Mouse (Mus musculus): ENCODE data around the gene Rab7b. TPM values are rescaled to one million over a fixed set of nuclear protein-coding genes. Genes with fewer than 3 reads are reported as not detected.

Gene Rab7b
- polyA plus RNA-seq, 1 experiment, result 8.4 TPM

DNA sequence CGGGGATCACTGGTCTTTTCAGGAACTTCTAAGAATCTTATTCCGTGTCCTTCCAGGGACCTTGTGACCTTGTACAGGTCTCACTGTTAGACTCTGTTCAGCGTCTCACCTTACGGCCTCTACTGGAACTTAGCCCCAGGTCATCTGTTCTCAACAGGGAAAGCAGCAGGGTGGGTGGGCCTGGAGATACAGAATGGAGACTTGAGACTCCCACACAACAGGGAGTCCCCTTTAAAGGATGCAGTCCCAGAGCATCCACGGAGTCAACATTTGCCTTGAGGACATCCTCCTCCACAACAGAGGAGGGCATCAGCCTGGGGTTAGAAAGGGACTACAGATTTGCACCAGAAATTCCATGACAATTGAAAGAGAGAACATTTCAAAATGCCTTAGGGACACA lies 56.9 kb downstream of the Rab7b start:
- WGBS, result 67% methylated on average over 5 of the region's 5 CpGs
- TF ChIP-seq CTCF (IDR thresholded peaks at IDR 0.05; ENCODE audit: insufficient read depth, low read length) (no peak), POLR2A (IDR thresholded peaks at IDR 0.05; ENCODE audit: borderline replicate concordance, extremely low read depth, low read depth, low read length) (no peak)
- peak overlapping the region; percentile 26 for H3K4me3 ChIP-seq (replicated peaks; ENCODE audit: extremely low read depth, low read depth, low read length)
- peaks cover 2% of the 10 kb centered on the region; the same call in 1 of the 2 replicates for H3K4me1 ChIP-seq (ENCODE audit: control insufficient read depth, insufficient read depth, low read length)
- DNase-seq, result no peak

DNA sequence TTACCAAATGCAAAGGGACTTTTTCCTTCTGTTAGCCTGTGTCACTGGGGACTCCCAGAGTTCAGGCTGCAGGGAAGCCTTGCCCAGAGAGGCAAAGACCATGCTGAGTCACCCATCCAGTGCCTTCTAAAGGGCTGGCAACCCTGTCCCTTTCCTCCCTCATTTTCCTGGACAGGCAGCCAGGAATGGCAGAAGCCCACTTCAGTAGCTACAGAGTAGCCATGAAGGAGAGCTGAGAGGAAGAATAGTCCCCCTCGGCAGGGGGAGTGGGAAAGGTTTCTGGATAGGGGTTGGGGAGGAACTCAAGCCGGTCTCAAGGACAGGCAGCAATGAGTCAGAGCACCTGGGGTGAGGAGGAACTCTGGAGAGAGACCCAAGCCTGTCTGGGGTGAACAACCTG lies 59.3 kb downstream of the Rab7b start:
- DNase-seq, result no peak
- no peak overlapping the region for H3K4me3 ChIP-seq (replicated peaks; ENCODE audit: extremely low read depth, low read depth, low read length)
- no peak for TF ChIP-seq POLR2A (IDR thresholded peaks at IDR 0.05; ENCODE audit: borderline replicate concordance, extremely low read depth, low read depth, low read length)
- TF ChIP-seq CTCF (IDR thresholded peaks at IDR 0.05; ENCODE audit: insufficient read depth, low read length), result no peak
- 70% methylated on average over 2 of the region's 2 CpGs for WGBS
- H3K4me1 ChIP-seq (ENCODE audit: control insufficient read depth, insufficient read depth, low read length), result peaks cover 2% of the 10 kb centered on the region

DNA sequence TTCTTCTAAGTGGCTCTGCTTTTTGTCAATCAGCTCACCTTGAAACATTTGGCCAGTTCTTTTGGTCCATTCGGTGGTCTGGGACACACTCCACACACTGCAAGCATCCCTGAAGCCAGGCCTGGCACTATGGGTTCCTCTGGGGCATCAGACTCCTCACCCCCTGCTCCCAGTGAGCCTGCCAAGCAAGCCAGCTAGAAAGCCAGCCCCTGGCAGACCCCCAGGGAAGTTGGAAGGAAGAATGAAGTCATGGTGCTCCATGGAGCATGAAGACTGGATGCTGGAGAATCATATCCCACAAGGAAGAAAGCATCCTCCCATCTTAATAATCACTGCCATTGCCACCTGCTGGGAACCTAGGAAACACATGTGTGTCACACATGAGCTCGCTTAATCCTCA lies 60.1 kb downstream of the Rab7b start:
- WGBS, result 71% methylated on average over 2 of the region's 2 CpGs
- no peak for DNase-seq
- peaks cover 2% of the 10 kb centered on the region for H3K4me1 ChIP-seq (ENCODE audit: control insufficient read depth, insufficient read depth, low read length)
- H3K4me3 ChIP-seq (replicated peaks; ENCODE audit: extremely low read depth, low read depth, low read length), result no peak overlapping the region
- TF ChIP-seq POLR2A (IDR thresholded peaks at IDR 0.05; ENCODE audit: borderline replicate concordance, extremely low read depth, low read depth, low read length), result no peak
- TF ChIP-seq CTCF (IDR thresholded peaks at IDR 0.05; ENCODE audit: insufficient read depth, low read length), result no peak

DNA sequence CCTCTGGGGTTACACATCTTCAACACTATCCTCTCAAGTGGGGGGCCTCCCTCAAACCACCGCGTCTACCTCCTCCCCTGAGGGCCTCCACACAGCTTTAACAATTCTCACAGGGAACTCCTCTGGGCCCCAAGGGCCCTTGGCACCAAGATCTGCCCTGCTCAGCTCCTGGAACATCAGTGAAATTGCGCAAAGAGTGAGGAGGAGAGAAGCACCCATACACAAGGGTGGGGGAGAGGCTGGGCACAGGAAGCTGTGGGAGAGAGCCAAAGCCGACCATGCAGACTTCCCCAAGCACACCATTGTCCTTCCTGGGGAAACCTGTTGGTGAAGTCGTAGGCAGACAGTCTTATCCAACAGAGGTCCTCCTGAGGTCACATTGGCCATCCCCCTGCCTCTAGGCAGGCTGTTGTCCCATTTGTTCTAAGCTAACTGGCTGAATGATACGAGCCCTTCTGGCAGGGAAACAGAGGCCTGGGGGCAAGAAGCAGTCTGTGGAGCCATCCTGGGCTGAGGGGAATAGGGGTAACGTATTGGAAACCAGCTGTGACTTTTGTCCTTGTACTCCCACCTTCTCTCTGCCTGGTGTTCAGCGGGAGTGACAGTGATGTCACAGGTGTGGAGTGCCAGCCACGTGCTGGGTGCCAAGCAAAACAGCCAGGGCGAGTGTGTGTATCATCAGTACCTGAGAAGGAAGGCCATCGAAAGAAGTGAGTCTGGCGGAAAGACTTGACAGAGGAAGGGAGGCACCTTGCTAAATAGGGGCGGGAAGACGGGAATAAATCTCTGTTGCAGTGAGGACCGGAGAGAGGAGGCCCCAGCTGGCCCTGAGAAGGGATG lies 61.4 kb downstream of the Rab7b start:
- 69% methylated on average over 15 of the region's 15 CpGs for WGBS
- no peak for DNase-seq
- no peak overlapping the region for H3K4me3 ChIP-seq (replicated peaks; ENCODE audit: extremely low read depth, low read depth, low read length)
- TF ChIP-seq CTCF (IDR thresholded peaks at IDR 0.05; ENCODE audit: insufficient read depth, low read length) (no peak), POLR2A (IDR thresholded peaks at IDR 0.05; ENCODE audit: borderline replicate concordance, extremely low read depth, low read depth, low read length) (0 out of 2 replicates have a peak, but pooled peaks have one; percentile 23)
- peaks cover 7% of the 10 kb centered on the region for H3K4me1 ChIP-seq (ENCODE audit: control insufficient read depth, insufficient read depth, low read length)

DNA sequence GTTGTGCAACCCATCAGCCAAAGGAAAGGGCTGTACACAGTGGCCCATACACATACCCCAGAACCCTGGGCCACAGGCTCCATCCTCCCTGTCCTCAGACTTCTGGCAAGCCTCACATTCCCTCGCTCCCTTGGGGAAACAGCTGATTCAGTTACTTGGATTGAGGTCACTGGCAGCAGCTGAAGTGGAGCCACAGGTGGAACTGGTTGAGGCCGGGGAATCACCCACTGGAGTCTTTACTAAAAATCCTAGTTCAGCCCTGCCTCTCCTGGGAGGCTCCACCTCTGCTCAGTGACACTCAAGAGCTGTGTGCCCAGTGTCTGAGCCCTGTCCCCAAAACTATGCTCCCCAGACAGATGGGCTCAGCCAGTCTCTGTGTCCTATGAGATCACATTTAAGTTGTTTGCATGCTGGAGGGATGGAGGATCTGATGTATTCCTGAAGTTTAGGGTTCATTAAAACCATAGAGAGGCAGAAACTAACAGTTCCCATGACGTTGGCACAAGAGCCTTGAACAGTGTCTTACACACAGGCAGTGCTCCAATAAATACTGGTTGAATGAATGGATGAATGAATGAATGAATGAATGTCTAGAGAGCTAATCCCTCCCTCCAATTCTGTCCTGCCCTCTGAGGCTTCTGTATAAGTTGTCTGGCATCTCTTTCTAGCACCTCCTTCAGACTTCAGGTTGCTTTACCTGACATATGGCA lies 62.8 kb downstream of the Rab7b start:
- peak; percentile 42 for DNase-seq
- WGBS, result 68% methylated on average over 3 of the region's 3 CpGs
- H3K4me1 ChIP-seq (ENCODE audit: control insufficient read depth, insufficient read depth, low read length), result peaks cover 7% of the 10 kb centered on the region
- TF ChIP-seq POLR2A (IDR thresholded peaks at IDR 0.05; ENCODE audit: borderline replicate concordance, extremely low read depth, low read depth, low read length) (no peak), CTCF (IDR thresholded peaks at IDR 0.05; ENCODE audit: insufficient read depth, low read length) (no peak)
- H3K4me3 ChIP-seq (replicated peaks; ENCODE audit: extremely low read depth, low read depth, low read length), result no peak overlapping the region

DNA sequence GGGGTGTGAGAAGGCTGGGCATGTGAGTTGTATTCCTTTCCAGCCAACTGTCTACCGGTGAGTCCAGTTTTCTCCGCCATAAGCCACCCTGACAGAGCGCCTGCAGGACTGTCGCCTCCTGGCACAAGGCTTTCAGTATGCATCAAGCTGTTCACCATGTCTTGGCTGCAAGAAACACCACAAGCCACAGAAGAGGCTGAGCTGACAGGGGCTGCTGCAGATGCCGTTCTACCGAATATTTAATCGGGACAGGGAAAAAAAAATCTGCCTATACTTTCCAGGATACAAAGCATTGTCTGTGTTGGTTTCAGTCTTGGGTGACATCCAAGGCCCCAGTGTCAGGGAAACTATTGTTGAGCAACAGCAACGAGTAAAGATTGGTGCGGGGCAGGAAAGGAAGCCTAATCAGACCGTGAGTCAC lies 63.4 kb downstream of the Rab7b start:
- Histone ChIP-seq H3K4me3 (replicated peaks; ENCODE audit: extremely low read depth, low read depth, low read length) (no peak overlapping the region), H3K4me1 (ENCODE audit: control insufficient read depth, insufficient read depth, low read length) (peaks cover 7% of the 10 kb centered on the region)
- no peak for TF ChIP-seq CTCF (IDR thresholded peaks at IDR 0.05; ENCODE audit: insufficient read depth, low read length)
- TF ChIP-seq POLR2A (IDR thresholded peaks at IDR 0.05; ENCODE audit: borderline replicate concordance, extremely low read depth, low read depth, low read length), result no peak
- no peak for DNase-seq
- WGBS, result 28% methylated on average over 10 of the region's 10 CpGs

DNA sequence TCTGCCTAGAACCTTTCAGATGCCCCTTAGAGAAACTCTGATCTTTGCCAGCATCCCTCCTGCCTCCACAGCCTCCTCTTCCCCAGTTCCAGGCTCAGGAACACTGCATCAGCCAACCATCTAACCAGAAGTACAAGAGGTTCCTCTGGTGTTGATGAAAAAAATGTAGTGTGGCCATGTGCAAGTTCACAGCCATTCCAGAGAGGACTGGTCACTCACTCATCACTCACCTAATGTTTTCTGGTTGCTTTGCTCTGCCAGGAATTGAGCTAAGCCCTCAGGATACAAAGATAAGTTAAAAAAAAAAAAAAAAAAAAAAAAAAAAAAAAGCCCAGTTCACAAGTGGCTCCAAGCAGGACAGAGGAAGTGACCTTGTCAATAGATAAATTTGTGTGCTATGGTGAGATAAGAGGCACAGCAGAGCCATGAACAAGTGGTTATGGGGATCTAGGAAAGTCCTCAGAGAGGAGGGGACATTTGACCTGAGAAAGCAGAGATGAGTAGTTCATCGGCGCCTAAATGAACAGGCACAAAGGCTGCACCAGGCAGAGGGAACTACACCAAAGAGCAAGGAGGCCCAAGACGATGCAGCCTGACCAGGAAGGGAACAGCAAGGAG lies 65.8 kb downstream of the Rab7b start:
- no peak for DNase-seq

DNA sequence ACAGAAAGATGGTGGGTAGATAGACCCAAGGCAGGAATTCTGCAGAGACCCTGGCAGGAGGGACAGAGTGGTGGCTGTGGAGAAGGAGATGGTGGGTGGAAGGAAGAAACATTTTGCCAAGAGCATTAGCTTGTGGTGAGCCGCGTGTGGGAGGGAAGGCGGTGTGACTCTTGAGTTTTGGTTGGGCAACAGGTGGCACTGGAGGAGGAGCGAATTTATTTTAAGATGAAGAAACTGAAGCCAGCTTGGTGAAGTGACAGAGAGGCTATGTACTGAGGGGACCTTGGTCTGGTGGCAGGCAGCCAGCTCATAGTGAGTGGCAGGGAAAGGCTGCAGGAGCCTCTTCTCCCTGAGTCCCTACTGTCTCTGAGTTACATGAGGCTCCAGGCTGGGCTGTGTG lies 66.4 kb downstream of the Rab7b start:
- no peak for TF ChIP-seq CTCF (IDR thresholded peaks at IDR 0.05; ENCODE audit: insufficient read depth, low read length)
- TF ChIP-seq POLR2A (IDR thresholded peaks at IDR 0.05; ENCODE audit: borderline replicate concordance, extremely low read depth, low read depth, low read length), result no peak
- WGBS, result 49% methylated on average over 4 of the region's 4 CpGs
- H3K4me1 ChIP-seq (ENCODE audit: control insufficient read depth, insufficient read depth, low read length), result peaks cover 7% of the 10 kb centered on the region
- DNase-seq, result peak; percentile 43
- H3K4me3 ChIP-seq (replicated peaks; ENCODE audit: extremely low read depth, low read depth, low read length), result no peak overlapping the region

More for the DNA sequence above, 65.8 kb downstream of the Rab7b start:
- 30% methylated on average over 3 of the region's 3 CpGs for WGBS
- TF ChIP-seq POLR2A (IDR thresholded peaks at IDR 0.05; ENCODE audit: borderline replicate concordance, extremely low read depth, low read depth, low read length), result no peak
- TF ChIP-seq CTCF (IDR thresholded peaks at IDR 0.05; ENCODE audit: insufficient read depth, low read length), result no peak
- Histone ChIP-seq H3K4me3 (replicated peaks; ENCODE audit: extremely low read depth, low read depth, low read length) (no peak overlapping the region), H3K4me1 (ENCODE audit: control insufficient read depth, insufficient read depth, low read length) (peaks cover 7% of the 10 kb centered on the region)

DNA sequence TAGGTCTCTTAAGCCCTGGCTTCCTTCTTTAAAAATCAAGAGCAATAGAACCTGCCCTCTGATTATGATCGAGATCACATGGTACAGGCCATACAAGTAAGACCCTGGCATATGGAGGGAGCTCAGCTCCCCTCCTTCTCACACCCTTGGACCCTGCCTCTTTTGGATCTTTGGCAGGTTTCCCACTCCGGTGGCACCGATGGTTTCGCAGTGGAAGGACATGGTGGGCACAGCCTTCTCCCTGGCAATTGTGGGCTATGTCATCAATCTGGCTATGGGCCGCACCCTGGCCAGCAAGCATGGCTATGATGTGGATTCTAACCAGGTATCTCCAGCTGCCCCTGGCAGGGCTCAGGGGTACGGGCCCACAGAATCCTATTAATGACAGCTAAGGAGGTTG lies 68.7 kb downstream of the Rab7b start:
- Histone ChIP-seq H3K4me3 (replicated peaks; ENCODE audit: extremely low read depth, low read depth, low read length) (no peak overlapping the region), H3K4me1 (ENCODE audit: control insufficient read depth, insufficient read depth, low read length) (peaks cover 7% of the 10 kb centered on the region; the same call in 1 of the 2 replicates)
- no peak for DNase-seq
- WGBS, result 90% methylated on average over 6 of the region's 6 CpGs
- no peak for TF ChIP-seq CTCF (IDR thresholded peaks at IDR 0.05; ENCODE audit: insufficient read depth, low read length)
- TF ChIP-seq POLR2A (IDR thresholded peaks at IDR 0.05; ENCODE audit: borderline replicate concordance, extremely low read depth, low read depth, low read length), result no peak
